Mouse (Mus musculus) megakaryocyte, embryonic 14.5 days (primary cell): ENCODE measurements at regions not wholly inside any gene's neighbourhood (a gene's known extent, or its start where the extent isn't known, plus 50 kb on each side); places are given as distances from the start of the nearest gene placed in this dataset.

Experiments
- FLI1 ChIP-seq: IDR thresholded peaks from 2 replicates; pipeline ENCODE4 v1.6.1; 2012; ENCODE audit warnings: low read length, inconsistent platforms, mixed read lengths
- GATA1 ChIP-seq: IDR thresholded peaks from 3 replicates; pipeline ENCODE4 v1.6.1; 2012; ENCODE audit warnings: mixed read lengths, low read length, inconsistent platforms, borderline replicate concordance

DNA sequence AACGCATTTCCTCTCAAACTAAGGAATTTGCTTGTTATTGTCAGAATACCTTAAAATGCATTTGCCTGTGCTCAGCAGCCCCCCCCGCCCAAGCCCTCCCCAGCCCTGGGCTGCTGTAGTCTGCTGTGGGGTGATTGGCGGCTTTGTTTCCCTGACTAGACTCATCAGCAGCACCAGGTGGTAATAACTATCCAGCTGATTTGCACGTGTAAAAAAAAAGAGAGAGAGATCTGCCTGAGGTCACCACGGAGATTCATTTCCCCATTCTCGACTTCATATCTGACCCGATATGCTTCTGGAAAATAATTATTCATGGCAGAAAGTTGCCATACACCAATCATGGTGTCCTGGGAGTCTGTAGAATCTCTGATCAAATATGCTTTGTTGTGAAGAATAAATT lies 56.5 kb upstream of the Atp5g3 start:
- TF ChIP-seq GATA1 (no peak), FLI1 (no peak)
